Mouse (Mus musculus) ES-E14 (cell line): ENCODE measurements around the gene Vps11. TPM values are rescaled to one million over a fixed set of nuclear protein-coding genes. Genes with fewer than 3 reads are reported as not detected.
"Not testable (repeated sequence)": the region's sequence is repeated elsewhere in the genome, so short reads cannot be mapped to it uniquely, and the experiment has no call there.

ENCODE experiments used
- DNase-seq: peaks from one replicate; pipeline ENCODE4 v3.0.0-alpha.2; 2013; ENCODE audit warnings: low read depth, low spot score
- H3K27ac ChIP-seq: 2 replicates; pipeline ENCODE4 v1.5.1; 2012; ENCODE audit warnings: low read depth, mild to moderate bottlenecking, low read length, moderate library complexity, mixed read lengths; ENCODE audit not compliant: poor library complexity, insufficient read depth, severe bottlenecking
- H3K36me3 ChIP-seq: 2 replicates; pipeline ENCODE4 v1.6.1; 2012; ENCODE audit warnings: mild to moderate bottlenecking, low read length, moderate library complexity, mixed read lengths; ENCODE audit not compliant: control insufficient read depth, poor library complexity, insufficient read depth, severe bottlenecking
- H3K4me1 ChIP-seq, 2 experiments: fragments of 150-350 bp in 1 of 2; sonication (generic) in 1 of 2; 2 replicates each; pipeline ENCODE4 v1.6.1; 2012; ENCODE audit warnings: low read length in 2 of 2, mild to moderate bottlenecking in 1 of 2, mixed read lengths in 1 of 2; ENCODE audit not compliant: control insufficient read depth in 2 of 2, insufficient read depth in 2 of 2, poor library complexity in 1 of 2
- H3K4me3 ChIP-seq, 2 experiments: fragments of 150-350 bp in 1 of 2; sonication (generic) in 1 of 2; 2 replicates each; pipeline ENCODE4 v1.5.1; 2012; ENCODE audit warnings: low read length in 2 of 2, low read depth in 1 of 2, mild to moderate bottlenecking in 1 of 2, mixed read lengths in 1 of 2; ENCODE audit not compliant: insufficient read depth in 1 of 2, poor library complexity in 1 of 2, severe bottlenecking in 1 of 2
- H3K9ac ChIP-seq: 2 replicates; pipeline ENCODE4 v1.6.1; 2012; ENCODE audit warnings: low read depth, mild to moderate bottlenecking, low read length, mixed read lengths; ENCODE audit not compliant: poor library complexity, insufficient read depth, severe bottlenecking
- H3K9me3 ChIP-seq: fragments of 150-350 bp; sonication (generic); 2 replicates; pipeline ENCODE4 v1.6.1; 2012; ENCODE audit warnings: low read depth, mild to moderate bottlenecking, low read length; ENCODE audit not compliant: control insufficient read depth, insufficient read depth
- CHD2 ChIP-seq: IDR thresholded peaks from 2 replicates; pipeline ENCODE4 v1.6.1; 2014; ENCODE audit warnings: mild to moderate bottlenecking, low read depth, low read length, inconsistent platforms
- HCFC1 ChIP-seq: IDR thresholded peaks from 2 replicates; pipeline ENCODE4 v1.6.1; 2012; ENCODE audit warnings: low read length, inconsistent platforms, borderline replicate concordance; ENCODE audit not compliant: insufficient read depth
- MAFK ChIP-seq: IDR thresholded peaks from 2 replicates; pipeline ENCODE4 v1.6.1; 2014; ENCODE audit warnings: mild to moderate bottlenecking, low read depth, low read length, inconsistent platforms; ENCODE audit not compliant: insufficient read depth
- ZC3H11A ChIP-seq: IDR thresholded peaks from 2 replicates; pipeline ENCODE4 v1.6.1; 2012; ENCODE audit warnings: low read depth, mild to moderate bottlenecking, inconsistent platforms, low read length, borderline replicate concordance
- ZNF384 ChIP-seq: IDR thresholded peaks from 2 replicates; pipeline ENCODE4 v1.6.1; 2012; ENCODE audit warnings: low read depth, low read length, inconsistent platforms
- in situ Hi-C, 2 experiments: fragments of 600-800 bp; cut with MboI; formaldehyde crosslinking; loops; one replicate each; pipeline ENCODE4 v1.15.1; 2025; ENCODE audit warnings: low sequenced_read_pairs in 2 of 2, inconsistent platforms in 1 of 2; ENCODE audit not compliant: unreplicated experiment in 2 of 2
- total RNA-seq: library from RNA; depleted of rRNA; stranded (reverse); fragments of 300-350 nt; gene quantifications from 2 replicates; pipeline ENCODE4 v1.2.3, GENCODE M21; 2012

Gene Vps11
- total RNA-seq, 1 experiment, result 35.0 TPM

DNA sequence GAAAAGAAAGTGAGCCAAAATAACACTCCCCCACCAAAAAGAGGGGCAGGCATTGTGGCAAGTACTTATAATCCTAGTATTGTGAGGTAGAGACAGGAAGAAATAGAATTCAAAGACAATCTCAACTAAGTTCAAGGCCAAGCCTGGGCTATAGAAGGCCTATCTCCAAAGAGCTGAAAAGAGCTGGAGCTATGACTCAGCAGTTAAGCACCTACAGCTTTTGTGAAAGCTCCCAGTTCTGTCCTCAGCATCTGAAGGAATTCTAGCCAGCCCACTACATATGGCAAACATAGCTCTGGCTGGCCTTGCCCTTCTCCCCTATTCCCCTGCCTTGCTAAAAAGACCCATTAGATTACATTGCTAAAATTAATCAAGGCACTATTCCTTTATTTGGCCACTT, 11.9 kb upstream of the Vps11 start:
- Histone ChIP-seq H3K27ac (no peak overlapping the region), H3K36me3 (no peaks in the 10 kb centered on the region), H3K4me3 (no peak overlapping the region), H3K9ac (no peak overlapping the region), H3K9me3 (no peaks in the 10 kb centered on the region), H3K4me1 (peaks cover 0 to 7% of the 10 kb centered on the region in 2 experiments; a peak in 1 of 4 replicates)
- no peak for TF ChIP-seq HCFC1
- TF ChIP-seq CHD2, result no peak
- TF ChIP-seq ZNF384, result no peak
- TF ChIP-seq ZC3H11A, result no peak
- TF ChIP-seq MAFK, result no peak
- DNase-seq, result no peak
- in situ Hi-C loops, result no loop called here

DNA sequence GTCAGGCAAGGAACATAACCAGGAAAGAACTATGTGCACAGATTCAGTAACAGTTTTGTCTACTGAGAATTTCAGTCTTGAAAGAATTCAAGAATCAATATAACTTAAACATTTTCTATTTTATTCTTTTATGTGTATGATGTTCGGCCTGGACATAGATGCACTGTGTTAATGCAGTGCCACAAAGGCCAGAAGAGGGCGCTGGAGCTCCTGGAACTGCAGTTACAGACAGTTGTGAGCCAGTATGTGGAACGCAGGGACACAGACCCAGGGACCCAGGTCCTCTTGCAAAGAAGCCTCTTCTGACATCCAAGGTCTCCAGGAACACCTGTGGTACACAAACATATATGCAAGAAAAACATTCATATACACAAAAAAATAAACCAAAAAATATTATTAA, 3.0 kb upstream of the Vps11 start:
- no peak overlapping the region for H3K27ac ChIP-seq
- DNase-seq, result peak; percentile 66
- no peak overlapping the region for H3K4me3 ChIP-seq
- H3K36me3 ChIP-seq, result 0 out of 2 replicates have a peak, but pooled peaks cover 1% of the 10 kb centered on the region
- H3K9ac ChIP-seq, result no peak overlapping the region
- no peaks in the 10 kb centered on the region; a peak in 1 of 4 replicates for H3K4me1 ChIP-seq
- no peaks in the 10 kb centered on the region for H3K9me3 ChIP-seq
- TF ChIP-seq ZC3H11A (peak; percentile 29; the same call in 1 of the 2 replicates), HCFC1 (no peak)
- in situ Hi-C loops, result no loop called here

DNA sequence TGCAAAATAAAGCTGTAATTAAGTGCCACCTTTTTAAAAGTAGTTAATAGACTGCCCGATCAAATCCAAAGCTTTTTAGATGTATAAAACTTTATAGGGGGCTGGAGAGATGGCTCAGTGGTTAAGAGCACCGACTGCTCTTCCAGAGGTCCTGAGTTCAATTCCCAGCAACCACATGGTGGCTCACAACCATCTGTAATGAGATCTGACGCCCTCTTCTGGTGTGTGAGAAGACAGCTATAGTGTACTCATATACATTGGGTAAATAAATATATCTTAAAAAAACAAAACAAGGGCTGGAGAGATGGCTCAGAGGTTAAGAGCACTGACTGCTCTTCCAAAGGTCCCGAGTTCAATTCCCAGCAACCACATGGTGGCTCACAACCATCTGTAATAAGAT, 461 bp upstream of the Vps11 start:
- H3K27ac ChIP-seq, DNase-seq, H3K9ac ChIP-seq, H3K9me3 ChIP-seq, H3K4me1 ChIP-seq, in situ Hi-C loops: not testable (repeated sequence)
- H3K4me3 ChIP-seq, result peak overlapping the region in 1 of 2 experiments; percentile 47; a peak in 2 of 4 replicates
- peaks cover 12% of the 10 kb centered on the region for H3K36me3 ChIP-seq

DNA sequence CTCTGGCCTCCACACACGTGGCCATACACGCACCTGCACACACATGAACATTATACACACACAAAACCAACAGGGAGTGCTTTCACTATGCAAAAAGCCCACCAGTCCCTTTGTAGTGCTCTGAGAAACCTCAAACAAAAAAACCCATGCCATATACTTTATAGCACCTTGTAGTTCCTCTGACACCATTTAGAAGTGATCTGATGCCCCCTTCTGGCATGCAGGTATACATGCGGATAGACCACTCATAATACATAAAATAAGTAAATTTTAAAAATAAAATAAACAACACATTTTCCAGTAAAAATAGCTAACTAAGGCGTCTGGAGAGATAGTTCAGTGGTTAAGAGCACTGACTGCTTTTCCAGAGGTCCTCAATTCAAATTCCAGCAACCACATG, 4.3 kb downstream of the Vps11 start:
- H3K9me3 ChIP-seq, result no peaks in the 10 kb centered on the region
- H3K4me3 ChIP-seq, result no peak overlapping the region
- H3K36me3 ChIP-seq, result peaks cover 49% of the 10 kb centered on the region
- TF ChIP-seq ZC3H11A, result 0 out of 2 replicates have a peak, but pooled peaks have one; percentile 3
- TF ChIP-seq MAFK, result no peak
- no peak for TF ChIP-seq ZNF384
- TF ChIP-seq CHD2, result no peak
- no peak for TF ChIP-seq HCFC1
- H3K9ac ChIP-seq, result no peak overlapping the region
- DNase-seq, result no peak
- no peak overlapping the region for H3K27ac ChIP-seq
- H3K4me1 ChIP-seq, result peaks cover 0 to 2% of the 10 kb centered on the region in 2 experiments; a peak in 2 of 4 replicates
- in situ Hi-C loops, result no loop called here

- no peak for DNase-seq
- Histone ChIP-seq H3K4me3 (no peak overlapping the region), H3K27ac (no peak overlapping the region), H3K9me3 (no peaks in the 10 kb centered on the region), H3K9ac (no peak overlapping the region), H3K4me1 (peaks cover 0 to 2% of the 10 kb centered on the region in 2 experiments; a peak in 1 of 4 replicates), H3K36me3 (peaks cover 53% of the 10 kb centered on the region)
- TF ChIP-seq MAFK (no peak), HCFC1 (no peak), CHD2 (no peak), ZC3H11A (no peak), ZNF384 (no peak)
- in situ Hi-C loops, result no loop called here
Observed at GRCm38 (mm10) chr9:44353142-44353541, 8.3 kb downstream of the Vps11 start.
